Mouse (Mus musculus) spleen, postnatal 4 days (tissue): ENCODE results near the gene Ncf4.

ENCODE experiments used
- DNase-seq, 2 experiments: peaks; one replicate each; pipeline ENCODE4 v3.0.0; 2022; ENCODE audit warnings: low spot score in 2 of 2

Ncf4 gene

GRCm38 (mm10) chr15:78244695-78245492 is at the start of gene Ncf4:
Gene Ncf4, plus strand, starts transcription at chr15:78244801.
- DNase-seq, result peak; percentile 76 to 84

DNA sequence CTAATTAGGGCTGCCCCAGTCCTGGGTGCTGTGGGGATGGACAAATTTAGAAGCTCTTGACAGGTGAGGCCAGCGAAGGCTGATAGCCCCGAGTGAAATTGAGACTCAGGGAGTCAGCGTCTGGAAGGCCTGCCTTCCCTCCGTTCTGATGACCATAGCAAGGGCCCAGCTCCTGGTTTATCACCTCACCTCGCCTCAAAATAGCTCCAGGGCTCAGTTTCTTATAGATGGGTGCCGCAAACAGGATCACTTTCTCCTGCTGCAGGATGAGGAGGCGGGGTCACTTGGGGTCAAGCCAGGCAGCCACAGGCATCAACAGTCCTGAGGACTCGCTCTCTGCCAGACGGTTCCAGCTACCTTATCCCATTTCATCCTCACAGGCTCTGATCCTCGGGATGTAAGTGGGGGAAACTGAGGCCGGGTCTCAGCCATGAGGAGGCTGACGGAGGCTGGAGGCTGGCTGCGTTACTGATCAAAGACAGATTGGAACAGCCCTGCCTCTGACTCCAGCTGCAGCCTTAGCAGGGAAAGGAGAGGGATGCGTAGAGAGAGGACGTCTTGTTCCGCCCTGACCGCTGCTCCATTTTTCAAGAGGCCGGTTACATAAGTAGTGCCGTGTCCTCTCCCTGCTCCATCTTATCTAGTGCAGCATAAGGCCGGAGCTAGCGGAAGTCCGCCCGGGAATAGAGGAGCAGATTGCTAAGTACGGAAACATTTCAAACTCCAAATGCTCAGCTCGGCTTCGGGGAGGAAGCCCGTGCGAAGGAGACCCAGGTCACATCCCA is 49.3 kb upstream of the Ncf4 start:
- no peak for DNase-seq

GRCm38 (mm10) chr15:78204053-78204847 is 40.4 kb upstream of the Ncf4 start:
- peak in 1 of 2 experiments; percentile 74 for DNase-seq

- DNase-seq, result no peak
Measured at GRCm38 (mm10) chr15:78205192-78205591, 39.4 kb upstream of the Ncf4 start.

DNA sequence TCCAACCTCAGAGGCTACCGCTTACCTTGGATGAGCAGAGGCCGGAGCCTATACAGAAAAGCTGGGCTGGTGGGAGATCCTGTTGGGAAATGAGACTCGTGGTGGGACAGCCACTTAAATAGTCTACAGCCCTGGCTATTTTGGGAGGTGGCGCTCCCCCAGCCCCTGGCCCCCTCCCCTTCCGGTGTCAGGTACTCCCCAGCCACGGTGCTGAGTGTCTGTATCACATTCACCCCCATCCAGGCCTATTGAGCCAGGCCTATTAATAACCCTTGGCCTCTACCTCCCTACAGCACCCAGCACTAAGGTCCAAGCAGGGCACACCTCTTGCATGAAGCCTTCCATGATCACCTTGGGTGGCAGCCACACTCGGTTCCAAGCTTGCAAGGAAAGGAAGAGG is 38.3 kb upstream of the Ncf4 start, which contains the start of gene Pvalb:
Gene Pvalb, minus strand, starts transcription at position 89 of the 400 bp plus-strand sequence.
- no peak for DNase-seq

DNA sequence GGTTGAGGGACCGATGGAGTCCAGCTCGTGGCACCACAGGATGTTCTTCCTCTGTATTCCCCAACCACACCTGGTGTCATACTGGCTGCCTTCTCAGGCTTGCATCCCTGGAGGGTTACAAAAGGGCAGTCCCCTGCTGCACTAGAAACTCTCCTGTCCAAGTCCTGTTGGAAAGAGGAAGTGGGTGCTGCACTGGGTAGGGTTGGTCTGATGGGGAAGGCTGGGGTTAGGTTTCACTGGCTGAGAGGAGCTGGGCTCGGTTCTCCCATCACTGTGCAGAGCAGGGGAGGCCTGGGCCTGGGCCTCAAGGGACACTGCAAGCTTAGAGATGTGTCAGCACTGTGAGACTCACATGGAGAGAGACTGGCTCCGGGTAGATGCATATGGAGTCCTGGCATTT is 34.4 kb upstream of the Ncf4 start:
- no peak for DNase-seq

DNA sequence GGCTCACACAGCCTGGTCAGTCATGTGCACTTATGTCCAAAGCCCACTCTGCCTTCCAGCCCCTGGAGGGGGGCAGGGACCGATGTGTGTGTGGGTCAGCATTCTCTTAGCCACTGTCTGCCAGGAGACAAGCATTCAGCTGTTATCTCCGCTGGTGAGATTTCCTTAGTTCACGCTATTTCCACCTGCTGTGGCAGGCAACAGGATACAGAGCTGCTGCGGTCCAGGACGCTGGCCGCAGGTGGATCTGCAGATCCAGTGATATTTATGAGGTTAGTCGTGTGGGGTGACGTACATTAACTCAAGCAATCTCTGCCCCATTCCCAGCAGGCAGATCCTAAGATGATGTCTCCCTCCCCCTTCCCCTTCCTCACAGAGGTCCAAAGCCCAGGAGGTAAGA is 33.2 kb upstream of the Ncf4 start:
- DNase-seq, result no peak

DNA sequence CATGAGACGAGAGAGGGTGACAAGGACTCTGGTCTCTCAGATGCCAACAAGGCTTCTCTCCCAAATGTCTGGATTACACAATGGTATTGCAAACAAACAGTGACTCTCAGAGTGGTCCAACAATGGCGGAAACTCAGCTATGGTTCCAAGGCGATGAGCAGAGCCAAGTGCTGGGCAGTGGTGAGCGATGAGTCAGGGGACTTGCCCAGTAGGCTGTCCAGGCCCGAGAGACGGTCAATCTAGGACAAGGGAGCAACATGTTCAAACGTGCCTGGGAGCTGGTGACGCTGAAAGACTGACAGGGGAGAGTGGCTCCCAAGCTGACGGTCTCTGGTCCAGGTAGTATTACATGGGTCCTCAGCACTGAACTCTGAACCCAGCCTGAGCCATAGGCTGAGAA is 29.3 kb upstream of the Ncf4 start:
- no peak for DNase-seq

DNA sequence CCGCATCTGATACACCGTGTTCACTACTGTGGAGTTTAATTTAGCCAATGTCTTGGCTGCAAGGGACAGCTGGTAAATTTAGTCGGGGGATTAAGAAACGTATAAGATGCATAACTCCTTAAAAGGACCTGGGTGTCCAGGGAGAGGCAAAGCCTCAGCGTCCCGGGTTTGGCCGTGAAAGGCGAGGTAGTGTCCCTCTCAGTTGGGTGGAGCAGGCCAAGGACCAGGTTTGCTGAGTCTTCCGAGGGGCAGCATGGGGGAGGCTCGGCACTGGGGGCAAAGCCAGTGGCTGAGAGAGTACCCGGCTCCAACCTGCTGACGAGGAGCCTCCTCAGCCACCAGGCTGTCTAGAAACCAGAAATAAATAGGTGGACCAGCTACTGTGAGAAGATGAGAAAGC is 16.8 kb upstream of the Ncf4 start:
- DNase-seq, result no peak

- DNase-seq, result no peak
Measured at GRCm38 (mm10) chr15:78231346-78232331, 13.0 kb upstream of the Ncf4 start.

- DNase-seq, result no peak
Measured at GRCm38 (mm10) chr15:78234823-78235509, 9.6 kb upstream of the Ncf4 start.

- peak; percentile 66 to 88 for DNase-seq
Measured at GRCm38 (mm10) chr15:78239453-78239852, 5.1 kb upstream of the Ncf4 start.

- DNase-seq, result no peak
Measured at GRCm38 (mm10) chr15:78239956-78240617, 4.5 kb upstream of the Ncf4 start.

DNA sequence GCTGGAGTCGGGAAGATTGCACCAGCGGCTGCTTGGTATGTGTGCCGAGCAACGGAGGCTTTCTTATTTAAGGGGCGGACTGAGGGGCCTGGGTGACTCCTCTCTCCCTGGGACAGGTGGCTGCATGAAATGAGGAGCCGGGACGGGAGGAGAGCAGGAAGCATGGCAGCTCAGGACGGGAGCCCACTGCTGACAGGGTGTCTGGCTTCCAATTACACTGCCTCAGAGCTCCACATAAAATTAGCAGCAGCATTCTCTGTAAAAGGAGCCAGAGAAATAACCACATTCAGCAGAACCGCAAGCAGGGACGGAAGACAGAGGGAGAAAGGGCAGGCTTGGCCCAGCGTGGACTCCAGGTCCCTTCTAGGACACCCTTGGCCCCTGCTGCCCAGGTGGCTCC is 3.3 kb upstream of the Ncf4 start:
- no peak for DNase-seq

GRCm38 (mm10) chr15:78243061-78243460 is 1.5 kb upstream of the Ncf4 start:
- no peak for DNase-seq

GRCm38 (mm10) chr15:78243774-78244173 is 827 bp upstream of the Ncf4 start:
- DNase-seq, result no peak

DNA sequence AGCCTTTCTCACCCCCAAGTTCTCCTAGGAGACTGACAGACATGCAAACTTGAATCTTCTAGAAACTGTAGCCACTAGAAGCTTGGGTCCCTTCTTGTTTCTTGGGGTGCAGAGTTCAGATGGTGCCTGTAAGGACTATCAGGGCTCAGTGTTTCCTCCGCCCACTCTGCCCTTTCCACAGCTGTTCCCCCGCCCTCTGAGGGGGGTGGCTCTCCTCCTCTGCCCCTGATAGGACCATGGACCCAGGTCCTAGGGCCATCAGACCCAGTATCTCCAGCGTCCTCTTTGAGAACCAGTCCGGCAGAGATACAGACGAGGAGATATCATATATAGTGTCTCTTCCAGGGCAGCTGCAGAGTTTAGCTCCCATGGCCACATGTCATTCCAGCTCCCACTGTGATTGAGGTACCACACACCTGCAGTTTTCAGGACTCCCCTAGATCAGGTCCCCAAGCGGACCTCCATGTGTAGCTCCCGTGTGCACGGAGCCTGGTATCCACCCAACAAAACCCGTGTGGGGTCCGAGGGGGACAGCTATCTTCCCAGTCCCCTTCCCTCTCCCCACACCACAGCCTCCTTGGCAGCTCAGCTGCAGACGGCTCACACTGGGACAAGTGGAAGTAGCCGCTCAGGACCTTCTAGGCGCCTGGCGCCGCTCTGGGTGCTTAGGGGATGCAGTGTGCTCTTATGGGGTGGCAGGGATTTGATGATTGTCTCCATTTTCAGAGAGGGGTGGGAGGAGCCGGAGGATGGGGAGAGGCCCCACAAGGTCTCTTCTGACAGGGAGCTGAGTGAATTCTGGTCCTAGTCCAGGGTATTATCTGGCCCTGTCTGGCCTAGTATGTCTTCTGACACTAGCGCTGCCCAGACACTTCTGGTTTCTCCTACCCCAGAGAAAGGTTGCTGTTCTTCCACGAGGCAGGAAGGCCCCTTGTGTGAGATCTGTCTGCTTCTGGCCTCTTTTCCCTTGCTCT is 1.8 kb downstream of the Ncf4 start:
- peak in 1 of 2 experiments; percentile 44 for DNase-seq

- DNase-seq, result peak; percentile 61 to 77
Measured at GRCm38 (mm10) chr15:78247659-78248058, 3.1 kb downstream of the Ncf4 start.

- peak; percentile 59 to 75 for DNase-seq
Measured at GRCm38 (mm10) chr15:78248410-78248809, 3.8 kb downstream of the Ncf4 start.
